Mouse (Mus musculus): ENCODE measurements at regions not wholly inside any gene's neighbourhood (a gene's known extent, or its start where the extent isn't known, plus 50 kb on each side); places are given as distances from the start of the nearest gene placed in this dataset.

- no peak for DNase-seq
Observed at GRCm38 (mm10) chr17:51246038-51246437, 66.9 kb upstream of the Tbc1d5 start.

GRCm38 (mm10) chr17:51240360-51240993, 61.3 kb upstream of the Tbc1d5 start:
- DNase-seq: no peak

- no peak for DNase-seq
Observed at GRCm38 (mm10) chr17:51239465-51239864, 60.3 kb upstream of the Tbc1d5 start.
